Mouse (Mus musculus): ENCODE data around the gene Emg1. TPM values are rescaled to one million over a fixed set of nuclear protein-coding genes. Genes with fewer than 3 reads are reported as not detected.

Emg1 gene
- polyA plus RNA-seq (2015; fragmentation: Illumina TruSeq; extraction: RNeasy Lipid Tissue Mini Kit (QIAGEN cat#74804); ENCODE audit: low read depth, low replicate concordance) = 72.4 TPM

DNA sequence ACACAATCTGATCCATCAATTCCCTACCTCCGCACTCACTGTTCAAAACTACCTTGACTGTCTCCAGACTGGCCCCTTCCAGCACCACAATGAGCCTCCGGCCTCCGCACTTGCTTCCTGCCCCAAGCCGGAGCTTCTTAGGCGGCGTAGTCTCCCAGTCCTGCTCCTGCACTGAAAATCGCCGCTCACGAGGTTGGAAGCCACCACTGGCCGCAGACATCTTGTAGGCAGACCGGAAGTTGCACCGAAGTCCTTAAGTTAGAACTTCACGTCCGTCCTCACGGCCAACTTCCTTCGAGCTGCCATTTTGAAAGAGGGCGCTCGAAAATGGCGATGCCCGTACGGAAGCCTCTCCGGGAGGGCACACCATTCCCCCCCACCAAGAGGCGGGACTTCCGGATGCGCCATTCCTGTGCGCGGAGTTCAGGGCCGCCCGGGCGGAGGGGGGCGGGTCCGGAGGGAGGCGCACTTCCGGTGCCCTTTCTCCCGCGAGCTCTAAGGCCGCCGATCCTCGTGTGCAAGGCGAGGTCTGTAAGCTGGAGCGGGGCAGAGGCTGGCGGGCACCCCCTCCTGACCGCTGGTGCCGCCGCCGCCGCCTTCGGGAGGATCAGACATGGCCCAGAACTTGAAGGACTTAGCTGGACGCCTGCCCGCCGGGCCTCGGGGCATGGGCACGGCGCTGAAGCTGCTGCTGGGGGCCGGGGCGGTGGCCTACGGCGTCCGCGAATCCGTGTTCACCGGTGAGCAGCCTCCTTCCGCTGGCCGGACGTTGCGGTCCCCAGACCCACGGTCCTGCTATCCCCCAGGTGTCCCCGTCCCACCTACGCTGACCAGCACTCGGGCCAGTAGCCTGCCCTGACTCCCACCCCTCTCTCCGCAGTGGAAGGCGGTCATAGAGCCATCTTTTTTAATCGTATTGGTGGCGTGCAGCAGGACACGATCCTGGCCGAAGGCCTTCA lies at the start of gene Emg1, which contains the start of gene Phb2:
Gene Emg1 (minus strand): TSS at position 355 of the 959 bp plus-strand sequence.
Gene Phb2 (plus strand): TSS at position 513 of the 959 bp plus-strand sequence.

DNA sequence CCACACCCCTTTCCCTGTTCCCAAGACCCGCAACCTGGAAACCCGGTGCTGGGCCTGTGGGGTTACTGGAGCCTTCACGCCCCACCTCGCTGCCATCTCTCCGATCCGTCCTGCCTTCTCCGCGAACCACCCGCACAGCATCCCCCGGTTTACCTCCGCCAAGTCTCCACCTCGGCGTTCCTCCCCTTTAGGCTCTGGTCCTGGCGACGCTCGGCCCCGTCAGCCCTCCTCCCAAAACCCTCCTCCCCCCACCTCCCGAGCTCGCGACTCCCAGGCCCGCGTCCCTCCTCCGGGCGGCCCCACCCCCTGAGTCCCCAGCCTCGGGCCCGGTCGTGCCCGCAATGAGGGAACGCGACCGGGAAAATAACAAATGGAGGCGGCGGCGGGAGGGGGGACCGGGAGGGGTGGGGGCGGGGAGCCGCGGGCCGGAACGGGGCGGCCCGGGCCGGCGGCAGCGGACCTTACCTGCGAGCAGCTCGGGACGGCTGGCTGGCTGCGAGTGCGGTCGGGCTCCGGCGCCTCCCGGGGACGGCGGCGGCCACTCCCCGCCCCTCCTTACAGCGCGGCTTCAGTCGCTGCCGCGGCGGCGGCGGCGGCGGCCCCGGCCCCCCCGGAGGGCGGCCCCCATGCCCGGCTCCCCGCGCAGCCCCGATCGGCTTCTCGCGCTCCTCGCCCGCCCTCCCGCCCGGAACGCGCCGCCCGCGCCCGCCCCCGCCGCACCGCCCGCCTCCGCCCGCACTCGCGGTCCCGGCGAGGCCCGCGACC lies 44.0 kb upstream of the Emg1 start, which contains the start of the genes Gm45234 and Atn1:
Gene Gm45234 (minus strand): TSS at position 191 of the 765 bp plus-strand sequence.
Gene Atn1 (minus strand): TSS at position 694 of the 765 bp plus-strand sequence.

GRCm38 (mm10) chr6:124740888-124741761 lies 29.1 kb upstream of the Emg1 start, which contains the start of gene Grcc10:
Gene Grcc10 (minus strand): TSS chr6:124741374.

DNA sequence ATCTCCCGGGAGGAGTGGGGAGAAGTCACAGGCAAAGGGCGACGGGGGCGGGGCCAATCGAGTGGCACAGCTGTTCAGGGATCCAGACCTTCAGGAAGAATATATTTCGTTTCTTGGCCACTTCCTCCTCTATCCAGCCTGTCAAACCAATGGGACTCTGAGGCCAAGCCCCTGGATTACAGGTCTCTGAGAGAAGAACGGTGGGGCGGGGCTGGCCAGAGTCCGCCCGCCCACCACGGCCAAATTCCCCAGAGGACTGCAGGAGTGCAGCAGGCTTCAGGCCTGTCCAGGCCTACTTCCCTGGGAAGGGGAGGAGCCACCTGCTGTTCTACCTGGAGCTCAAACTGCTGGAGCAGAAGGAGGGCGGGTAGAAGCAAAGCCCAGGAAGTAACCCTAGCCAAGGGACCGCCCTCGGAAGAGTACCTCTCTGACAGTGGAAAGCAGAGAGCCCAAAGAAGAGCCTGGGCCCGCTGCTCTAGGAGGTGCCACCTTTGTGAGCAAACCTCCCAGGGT lies 26.6 kb upstream of the Emg1 start, which contains the start of gene Ptpn6:
Gene Ptpn6 (minus strand): TSS at position 204 of the 513 bp plus-strand sequence.

DNA sequence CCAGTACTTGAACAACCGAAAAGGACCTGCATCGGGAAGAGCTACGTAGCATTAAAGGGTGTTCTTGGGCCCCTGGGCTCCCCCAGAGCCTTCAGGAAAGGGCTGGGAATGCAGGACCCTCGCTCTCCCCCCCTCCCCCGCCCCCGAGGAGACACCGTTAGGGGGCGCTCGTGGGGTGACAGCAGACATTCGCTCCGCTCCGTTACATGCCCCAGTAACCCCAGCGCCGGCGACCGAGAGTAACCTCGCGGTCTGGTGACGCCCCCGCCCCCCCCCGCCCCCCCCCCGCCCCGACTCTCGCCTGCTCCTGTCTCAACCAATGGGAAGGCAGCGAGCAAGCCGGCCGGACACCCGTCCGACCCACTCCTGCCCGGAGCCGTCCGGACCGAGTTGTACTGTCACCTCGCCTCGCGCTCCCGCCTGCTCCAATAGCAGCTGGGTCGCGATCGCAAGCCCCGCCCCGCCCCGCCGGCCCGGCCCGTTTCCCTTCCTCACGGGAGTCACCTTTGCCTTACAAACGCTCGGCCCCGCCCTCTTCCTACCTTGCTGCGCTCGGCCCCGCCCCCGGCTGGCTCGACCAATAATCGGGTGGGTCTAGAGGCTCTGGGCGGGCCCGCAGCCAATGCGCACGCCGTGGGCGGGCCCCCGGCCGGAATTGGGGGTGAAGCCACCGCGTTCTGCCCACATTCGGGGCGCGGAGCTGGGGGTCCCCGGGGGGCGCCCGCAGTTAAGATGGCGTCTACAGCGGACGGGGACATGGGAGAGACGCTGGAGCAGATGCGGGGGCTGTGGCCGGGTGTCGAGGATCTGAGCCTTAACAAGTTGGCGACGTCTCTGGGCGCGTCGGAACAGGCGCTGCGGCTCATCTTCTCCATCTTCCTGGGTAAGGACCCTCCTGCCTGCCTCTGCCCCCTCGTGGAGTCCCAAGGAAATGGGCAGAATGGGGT lies 49.2 kb downstream of the Emg1 start, which contains the start of gene Lpcat3:
Gene Lpcat3 (plus strand): TSS at position 551 of the 947 bp plus-strand sequence.

Other genes with a start within 250 kb of the Emg1 start
- 222 TPM for gene Clstn3, start 247.4 kb downstream of the Emg1 start, polyA plus RNA-seq (2015; fragmentation: Illumina TruSeq; extraction: RNeasy Lipid Tissue Mini Kit (QIAGEN cat#74804); ENCODE audit: low read depth, low replicate concordance)
- 0.61 TPM for gene C1rl, start 219.1 kb downstream of the Emg1 start, polyA plus RNA-seq (2015; fragmentation: Illumina TruSeq; extraction: RNeasy Lipid Tissue Mini Kit (QIAGEN cat#74804); ENCODE audit: low read depth, low replicate concordance)
- 2.5 TPM for gene C1ra, start 199.8 kb downstream of the Emg1 start, polyA plus RNA-seq (2015; fragmentation: Illumina TruSeq; extraction: RNeasy Lipid Tissue Mini Kit (QIAGEN cat#74804); ENCODE audit: low read depth, low replicate concordance)
- gene C1s1, start 169.8 kb downstream of the Emg1 start, polyA plus RNA-seq (2015; fragmentation: Illumina TruSeq; extraction: RNeasy Lipid Tissue Mini Kit (QIAGEN cat#74804); ENCODE audit: low read depth, low replicate concordance) = 2.0 TPM
- gene C1rb, start 141.9 kb downstream of the Emg1 start, polyA plus RNA-seq (2015; fragmentation: Illumina TruSeq; extraction: RNeasy Lipid Tissue Mini Kit (QIAGEN cat#74804); ENCODE audit: low read depth, low replicate concordance) = not detected
- 0.16 TPM for gene C1s2, start 76.1 kb downstream of the Emg1 start, polyA plus RNA-seq (2015; fragmentation: Illumina TruSeq; extraction: RNeasy Lipid Tissue Mini Kit (QIAGEN cat#74804); ENCODE audit: low read depth, low replicate concordance)
- 21.0 TPM for gene Lpcat3, start 49.2 kb downstream of the Emg1 start, polyA plus RNA-seq (2015; fragmentation: Illumina TruSeq; extraction: RNeasy Lipid Tissue Mini Kit (QIAGEN cat#74804); ENCODE audit: low read depth, low replicate concordance)
- 127 TPM for gene Phb2, start 158 bp upstream of the Emg1 start, polyA plus RNA-seq (2015; fragmentation: Illumina TruSeq; extraction: RNeasy Lipid Tissue Mini Kit (QIAGEN cat#74804); ENCODE audit: low read depth, low replicate concordance)
- gene Ptpn6, start 26.5 kb upstream of the Emg1 start, polyA plus RNA-seq (2015; fragmentation: Illumina TruSeq; extraction: RNeasy Lipid Tissue Mini Kit (QIAGEN cat#74804); ENCODE audit: low read depth, low replicate concordance) = 7.4 TPM
- 262 TPM for gene Grcc10, start 29.2 kb upstream of the Emg1 start, polyA plus RNA-seq (2015; fragmentation: Illumina TruSeq; extraction: RNeasy Lipid Tissue Mini Kit (QIAGEN cat#74804); ENCODE audit: low read depth, low replicate concordance)
- gene Gm45234, start 43.8 kb upstream of the Emg1 start, polyA plus RNA-seq (2015; fragmentation: Illumina TruSeq; extraction: RNeasy Lipid Tissue Mini Kit (QIAGEN cat#74804); ENCODE audit: low read depth, low replicate concordance) = not detected
- gene Atn1, start 44.3 kb upstream of the Emg1 start, polyA plus RNA-seq (2015; fragmentation: Illumina TruSeq; extraction: RNeasy Lipid Tissue Mini Kit (QIAGEN cat#74804); ENCODE audit: low read depth, low replicate concordance) = 71.6 TPM
- 1,006 TPM for gene Eno2, start 57.5 kb upstream of the Emg1 start, polyA plus RNA-seq (2015; fragmentation: Illumina TruSeq; extraction: RNeasy Lipid Tissue Mini Kit (QIAGEN cat#74804); ENCODE audit: low read depth, low replicate concordance)
- 8.6 TPM for gene Lrrc23, start 67.5 kb upstream of the Emg1 start, polyA plus RNA-seq (2015; fragmentation: Illumina TruSeq; extraction: RNeasy Lipid Tissue Mini Kit (QIAGEN cat#74804); ENCODE audit: low read depth, low replicate concordance)
- 3.1 TPM for gene Spsb2, start 96.5 kb upstream of the Emg1 start, polyA plus RNA-seq (2015; fragmentation: Illumina TruSeq; extraction: RNeasy Lipid Tissue Mini Kit (QIAGEN cat#74804); ENCODE audit: low read depth, low replicate concordance)
- 974 TPM for gene Tpi1, start 102.1 kb upstream of the Emg1 start, polyA plus RNA-seq (2015; fragmentation: Illumina TruSeq; extraction: RNeasy Lipid Tissue Mini Kit (QIAGEN cat#74804); ENCODE audit: low read depth, low replicate concordance)
- gene Usp5, start 117.3 kb upstream of the Emg1 start, polyA plus RNA-seq (2015; fragmentation: Illumina TruSeq; extraction: RNeasy Lipid Tissue Mini Kit (QIAGEN cat#74804); ENCODE audit: low read depth, low replicate concordance) = 163 TPM
- gene Cdca3, start 117.4 kb upstream of the Emg1 start, polyA plus RNA-seq (2015; fragmentation: Illumina TruSeq; extraction: RNeasy Lipid Tissue Mini Kit (QIAGEN cat#74804); ENCODE audit: low read depth, low replicate concordance) = 1.8 TPM
- gene Gnb3, start 128.1 kb upstream of the Emg1 start, polyA plus RNA-seq (2015; fragmentation: Illumina TruSeq; extraction: RNeasy Lipid Tissue Mini Kit (QIAGEN cat#74804); ENCODE audit: low read depth, low replicate concordance) = 0.33 TPM
- gene P3h3, start 145.6 kb upstream of the Emg1 start, polyA plus RNA-seq (2015; fragmentation: Illumina TruSeq; extraction: RNeasy Lipid Tissue Mini Kit (QIAGEN cat#74804); ENCODE audit: low read depth, low replicate concordance) = 32.1 TPM
- 147 TPM for gene Gpr162, start 151.8 kb upstream of the Emg1 start, polyA plus RNA-seq (2015; fragmentation: Illumina TruSeq; extraction: RNeasy Lipid Tissue Mini Kit (QIAGEN cat#74804); ENCODE audit: low read depth, low replicate concordance)
- 8.6 TPM for gene Cd4, start 176.0 kb upstream of the Emg1 start, polyA plus RNA-seq (2015; fragmentation: Illumina TruSeq; extraction: RNeasy Lipid Tissue Mini Kit (QIAGEN cat#74804); ENCODE audit: low read depth, low replicate concordance)
- 5.8 TPM for gene Lag3, start 199.5 kb upstream of the Emg1 start, polyA plus RNA-seq (2015; fragmentation: Illumina TruSeq; extraction: RNeasy Lipid Tissue Mini Kit (QIAGEN cat#74804); ENCODE audit: low read depth, low replicate concordance)
- 1,005 TPM for gene Ptms, start 207.9 kb upstream of the Emg1 start, polyA plus RNA-seq (2015; fragmentation: Illumina TruSeq; extraction: RNeasy Lipid Tissue Mini Kit (QIAGEN cat#74804); ENCODE audit: low read depth, low replicate concordance)
- gene Mlf2, start 219.2 kb upstream of the Emg1 start, polyA plus RNA-seq (2015; fragmentation: Illumina TruSeq; extraction: RNeasy Lipid Tissue Mini Kit (QIAGEN cat#74804); ENCODE audit: low read depth, low replicate concordance) = 658 TPM